Mouse (Mus musculus) cerebellum, adult 2 months (tissue): ENCODE data around the gene Sec24b.

Experiments
- CTCF ChIP-seq: fragments of 200-500 bp; IDR thresholded peaks from 2 replicates; pipeline ENCODE4 v1.5.1; 2011; ENCODE audit warnings: low read depth, mild to moderate bottlenecking, control low read depth, low read length, moderate library complexity, borderline replicate concordance; ENCODE audit not compliant: insufficient read depth
- POLR2A ChIP-seq: fragments of 200-500 bp; IDR thresholded peaks from 2 replicates; pipeline ENCODE4 v1.6.1; 2011; ENCODE audit warnings: low read length, control low read depth, borderline replicate concordance; ENCODE audit not compliant: insufficient read depth

DNA sequence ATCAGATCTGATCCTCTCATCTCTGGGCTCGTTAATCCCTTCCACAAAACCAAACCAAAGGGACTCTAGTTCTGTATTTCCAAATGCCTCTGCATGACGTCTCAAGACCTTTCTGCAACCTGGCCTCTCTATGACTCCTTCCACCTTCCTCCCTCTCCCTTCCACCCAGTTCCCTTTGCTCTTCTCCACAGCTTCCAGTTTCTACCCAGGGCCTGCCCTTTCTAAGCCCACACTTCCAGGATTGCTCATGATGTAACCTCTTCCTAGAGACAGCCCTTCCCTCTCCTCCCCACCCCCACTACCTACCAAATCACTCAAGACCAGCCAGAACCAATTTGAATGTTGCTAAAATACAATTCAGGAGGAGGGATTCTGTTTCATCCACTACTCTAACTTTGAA lies 2.9 kb downstream of the Sec24b start:
- TF ChIP-seq POLR2A (no peak), CTCF (no peak)
